Mouse (Mus musculus): ENCODE measurements around the gene Prf1.

The Prf1 gene

DNA sequence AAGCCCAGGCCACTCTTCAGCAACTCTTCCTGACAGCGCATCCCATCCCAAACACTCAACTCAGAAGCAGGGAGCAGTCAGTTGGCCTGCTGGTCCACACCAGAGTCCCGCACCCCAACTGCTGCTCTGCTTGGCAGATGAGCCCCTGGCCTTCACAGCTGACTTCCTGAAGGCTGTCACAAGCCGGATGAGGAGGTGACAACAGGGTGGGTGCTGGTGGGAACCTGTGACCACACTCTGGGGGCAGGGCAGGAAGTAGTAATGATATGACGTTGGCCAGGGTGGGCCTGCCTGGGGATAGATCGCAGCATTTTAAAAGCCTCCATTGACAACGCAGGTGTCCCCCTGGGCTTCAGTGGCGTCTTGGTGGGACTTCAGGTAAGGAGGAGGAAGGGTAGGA is at the start of gene Prf1:
Gene Prf1 (plus strand): TSS at position 357 of the 400 bp plus-strand sequence.
- no peak for DNase-seq (ENCODE audit: low read depth, low spot score)

DNA sequence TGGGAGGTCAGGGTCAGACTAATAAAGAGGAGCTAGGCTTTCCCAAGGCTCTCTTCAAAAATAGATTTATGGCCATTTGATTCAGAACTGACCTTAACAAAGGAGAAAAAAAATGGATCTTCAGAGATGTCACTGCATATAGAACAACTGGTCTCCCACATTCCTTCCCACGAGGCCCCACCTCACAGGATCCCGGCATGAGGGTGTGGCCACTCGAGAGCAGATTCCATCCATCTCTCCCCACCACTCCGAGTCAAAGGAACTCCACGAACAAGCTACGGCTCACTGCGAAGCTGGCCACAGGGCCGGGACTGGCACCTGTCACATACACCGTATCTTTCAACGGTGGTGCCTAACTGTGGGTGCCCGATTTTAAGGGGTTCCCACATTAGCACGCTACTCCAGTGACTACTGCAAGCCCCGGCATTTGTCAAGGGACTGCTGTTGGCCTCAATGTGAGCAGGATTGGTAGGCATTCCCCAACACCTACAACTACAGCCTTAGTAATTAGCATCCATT is 49.0 kb upstream of the Prf1 start:
- DNase-seq (ENCODE audit: low read depth, low spot score), result no peak

DNA sequence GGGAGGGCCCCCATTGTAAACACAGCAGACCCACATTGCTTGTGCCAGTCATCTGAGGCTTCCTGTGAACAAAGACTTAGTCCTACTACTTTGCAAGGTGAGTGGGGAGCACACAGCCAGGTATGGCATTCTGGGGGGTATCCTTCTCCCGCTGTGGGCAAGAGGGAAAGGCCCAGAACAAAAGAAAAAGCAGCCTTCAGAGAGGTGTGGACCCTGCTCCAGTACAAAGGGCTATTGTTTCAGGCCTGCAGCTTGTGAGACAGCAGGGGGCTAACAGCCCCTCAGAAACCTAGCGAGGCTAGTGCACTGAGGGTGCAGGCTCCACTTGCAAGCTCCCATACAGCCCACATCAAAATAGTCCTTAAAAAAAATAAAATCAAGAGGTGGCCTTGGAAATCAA is 47.7 kb upstream of the Prf1 start:
- DNase-seq (ENCODE audit: low read depth, low spot score), result no peak

DNA sequence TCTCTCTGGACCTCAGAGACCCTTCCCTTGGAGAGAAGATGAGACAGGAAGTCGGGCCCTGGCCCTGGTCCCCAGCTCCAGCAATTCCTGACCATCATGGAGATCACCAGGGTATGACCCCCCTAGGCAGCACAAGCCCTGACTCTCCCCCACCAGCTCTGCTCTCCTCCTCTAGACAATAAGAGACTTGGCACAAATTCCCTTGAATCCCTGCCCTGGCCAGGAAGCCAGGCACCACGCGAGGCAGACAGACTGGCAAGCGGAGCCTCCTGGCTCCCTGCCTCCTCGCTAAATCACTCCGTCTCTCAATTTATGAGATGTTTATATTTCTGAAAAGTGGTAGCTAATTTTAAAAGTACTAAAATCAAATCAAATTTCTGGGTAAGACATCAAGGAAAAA is 42.9 kb upstream of the Prf1 start:
- DNase-seq (ENCODE audit: low read depth, low spot score), result no peak

DNA sequence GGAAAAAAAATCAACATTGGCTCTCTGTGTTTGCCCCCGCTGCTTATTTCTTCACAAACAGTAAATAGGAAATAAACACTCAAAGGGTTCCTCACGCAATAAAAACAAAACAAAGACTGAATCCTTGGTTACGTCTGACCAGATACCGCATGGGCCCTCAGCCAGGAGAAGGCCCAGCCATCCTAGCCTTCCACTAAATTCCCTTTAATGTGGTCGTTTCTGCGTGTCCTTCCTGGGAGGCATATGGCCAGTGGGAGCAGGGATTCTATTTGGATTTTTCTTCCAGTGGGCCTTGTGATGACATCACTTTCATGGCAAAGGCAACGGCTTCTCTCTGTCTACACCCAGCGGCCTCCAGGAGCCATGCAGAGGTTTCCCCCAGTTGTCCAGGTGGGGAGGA is 42.4 kb upstream of the Prf1 start:
- no peak for DNase-seq (ENCODE audit: low read depth, low spot score)

DNA sequence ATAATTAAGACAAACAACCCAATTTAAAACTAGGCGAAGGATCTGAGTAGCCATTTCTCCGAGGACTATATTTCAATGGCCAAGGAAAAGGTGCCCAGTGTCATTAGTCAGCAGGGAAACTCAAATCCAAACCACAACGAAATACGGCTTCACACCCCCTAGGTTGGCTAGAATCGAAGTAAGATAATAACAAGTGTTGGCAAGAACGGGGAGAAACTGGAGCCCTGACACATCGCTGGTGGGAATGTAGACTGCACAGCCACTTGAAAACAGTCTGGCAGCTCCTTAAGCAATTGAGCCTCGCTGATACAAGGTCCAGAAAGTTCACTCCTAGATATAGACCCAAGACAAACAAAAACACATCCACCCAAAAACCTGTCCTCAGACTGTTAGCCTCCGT is 41.0 kb upstream of the Prf1 start:
- DNase-seq (ENCODE audit: low read depth, low spot score), result no peak

DNA sequence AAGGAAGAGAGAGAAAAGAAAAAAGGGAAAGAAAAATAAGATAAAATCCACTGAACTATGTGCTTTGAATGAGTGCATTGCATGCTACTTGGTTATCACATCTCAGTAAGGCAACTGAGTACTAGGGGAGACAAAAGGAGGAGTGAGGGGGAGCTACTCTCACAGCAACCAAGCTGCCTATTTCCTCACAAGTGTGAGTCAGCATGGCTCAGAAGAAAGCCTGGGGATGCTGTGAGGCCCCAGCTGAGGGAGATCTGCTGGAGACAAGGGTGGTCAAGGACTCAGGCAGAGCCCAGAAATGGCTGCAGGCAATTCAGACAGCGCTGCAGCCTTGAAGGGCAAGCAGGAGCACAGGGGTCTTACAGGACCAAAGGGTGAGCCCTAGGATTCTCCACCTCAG is 39.5 kb upstream of the Prf1 start:
- no peak for DNase-seq (ENCODE audit: low read depth, low spot score)

DNA sequence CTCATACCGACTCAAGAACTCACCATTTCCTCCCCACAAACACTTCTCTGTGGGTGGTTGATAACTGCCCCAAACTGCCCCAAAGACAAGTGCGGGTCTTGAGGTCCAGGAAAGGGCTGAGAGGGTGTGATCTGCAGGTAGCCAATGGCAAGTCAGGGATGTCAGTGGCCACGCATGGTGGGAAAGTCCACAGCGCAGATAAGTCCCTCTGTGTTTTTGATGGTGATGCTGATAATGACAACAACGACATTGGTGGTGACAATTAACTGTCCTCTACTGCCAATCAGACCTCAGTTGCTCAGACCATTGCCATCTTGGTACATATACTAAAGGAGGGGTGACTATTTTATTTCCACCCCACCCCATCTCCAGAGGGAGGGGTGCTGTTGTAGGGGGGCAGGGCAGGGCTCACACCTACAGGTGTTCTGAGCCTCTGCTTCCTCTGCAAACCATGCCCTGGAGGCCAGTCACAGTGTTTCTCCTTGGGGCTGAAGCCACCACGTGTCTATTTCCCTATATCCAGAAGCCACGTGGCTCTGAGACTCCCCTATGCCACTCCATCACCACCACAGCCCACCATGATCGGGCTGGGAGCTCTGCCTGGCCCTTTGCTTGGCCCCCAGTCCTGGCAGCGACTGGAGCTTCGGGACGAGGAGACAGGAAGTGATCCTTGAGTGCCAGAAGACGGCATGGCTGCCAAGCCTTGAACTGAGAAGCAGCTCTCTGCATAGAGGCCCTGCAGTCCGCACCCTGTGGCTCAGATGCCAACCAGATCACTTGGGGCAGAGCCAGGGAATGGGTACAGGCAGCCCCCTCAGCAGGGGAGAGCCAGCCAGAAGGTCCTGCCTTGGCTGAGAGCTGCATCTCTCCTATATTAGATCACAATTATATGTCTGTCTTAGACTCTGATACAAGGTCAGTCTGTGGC is 36.1 kb upstream of the Prf1 start:
- DNase-seq (ENCODE audit: low read depth, low spot score), result no peak

DNA sequence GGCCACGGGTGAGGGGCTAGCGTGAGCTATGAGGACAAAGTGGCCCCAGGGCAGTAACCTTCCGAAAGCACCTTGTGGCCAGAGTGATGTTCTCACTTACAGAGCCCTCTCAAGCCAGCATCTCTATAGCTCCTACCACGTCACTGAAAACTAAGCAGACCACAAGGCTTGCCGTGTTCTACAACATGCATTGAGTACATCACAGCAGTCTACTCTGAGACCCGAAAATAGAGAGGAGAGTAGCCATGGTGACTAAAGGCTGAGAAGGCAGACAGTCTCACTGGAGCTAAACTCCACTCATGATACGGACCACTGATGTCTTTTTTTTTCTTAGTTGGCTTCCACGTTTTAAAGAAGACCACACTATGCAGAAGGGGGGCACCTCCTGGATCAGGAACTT is 34.0 kb upstream of the Prf1 start:
- DNase-seq (ENCODE audit: low read depth, low spot score), result no peak

DNA sequence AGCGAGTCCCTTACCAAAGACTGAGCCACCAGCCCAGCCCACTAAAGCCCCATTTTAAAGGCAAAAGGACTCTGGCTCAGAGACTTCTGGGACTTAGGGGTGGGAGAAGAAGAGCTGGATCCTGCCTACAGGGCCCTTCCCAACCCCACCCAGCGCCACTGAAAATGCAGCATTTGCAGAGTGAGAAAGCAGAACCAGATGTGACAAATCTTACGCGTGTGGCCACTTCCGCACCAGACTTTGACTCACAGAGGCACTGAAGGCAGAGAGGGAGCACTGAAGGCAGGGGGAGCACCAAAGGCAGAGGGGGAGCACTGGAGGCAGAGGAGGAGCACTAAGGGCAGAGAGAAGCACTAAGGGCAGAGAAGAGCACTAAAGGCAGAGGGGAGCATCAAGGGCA is 30.3 kb upstream of the Prf1 start:
- no peak for DNase-seq (ENCODE audit: low read depth, low spot score)

DNA sequence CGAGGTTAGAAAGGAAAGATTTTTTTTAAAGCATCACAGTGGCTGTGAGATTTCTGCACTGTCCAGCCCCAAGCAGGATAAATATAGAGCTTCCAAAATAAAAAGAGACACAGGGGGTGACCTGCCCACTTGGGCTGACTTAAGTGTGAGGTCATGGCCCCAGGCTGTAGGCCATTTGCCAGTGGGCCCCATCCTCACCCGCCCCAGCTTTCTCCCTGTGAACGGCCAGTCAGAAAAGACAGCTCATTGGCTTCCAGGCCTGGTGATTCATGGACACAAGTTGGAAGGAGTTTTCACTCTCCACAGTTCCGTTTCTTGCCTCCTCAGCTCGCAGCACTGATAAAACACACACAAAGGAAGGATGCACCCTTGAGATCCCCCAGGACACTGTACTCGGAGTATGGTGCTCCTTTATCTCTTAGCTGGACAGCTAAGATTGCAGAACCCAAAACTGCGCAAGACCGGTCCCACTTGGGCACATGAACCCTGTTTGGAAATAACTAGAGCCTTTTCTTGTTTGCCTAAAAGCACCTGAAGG is 25.5 kb upstream of the Prf1 start:
- no peak for DNase-seq (ENCODE audit: low read depth, low spot score)

DNA sequence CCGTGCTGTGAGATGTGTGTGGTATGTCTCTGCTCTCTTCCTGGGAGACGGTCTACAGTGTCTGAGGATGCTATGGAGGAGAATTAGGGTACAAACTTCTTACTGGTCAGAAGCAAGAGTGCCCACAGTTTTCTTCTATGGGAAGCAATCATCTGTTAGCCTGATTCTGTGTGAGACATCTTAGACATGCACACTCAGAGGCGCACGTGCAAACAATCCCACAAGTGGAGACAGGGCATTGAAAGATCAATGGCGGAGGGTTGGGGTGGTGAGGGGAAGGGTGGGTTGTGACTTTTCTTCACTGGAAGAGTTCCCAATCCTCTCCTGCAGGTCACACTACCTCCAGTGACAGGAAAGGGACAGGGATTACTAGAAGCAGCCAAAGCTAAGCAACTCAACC is 25.0 kb upstream of the Prf1 start:
- no peak for DNase-seq (ENCODE audit: low read depth, low spot score)

DNA sequence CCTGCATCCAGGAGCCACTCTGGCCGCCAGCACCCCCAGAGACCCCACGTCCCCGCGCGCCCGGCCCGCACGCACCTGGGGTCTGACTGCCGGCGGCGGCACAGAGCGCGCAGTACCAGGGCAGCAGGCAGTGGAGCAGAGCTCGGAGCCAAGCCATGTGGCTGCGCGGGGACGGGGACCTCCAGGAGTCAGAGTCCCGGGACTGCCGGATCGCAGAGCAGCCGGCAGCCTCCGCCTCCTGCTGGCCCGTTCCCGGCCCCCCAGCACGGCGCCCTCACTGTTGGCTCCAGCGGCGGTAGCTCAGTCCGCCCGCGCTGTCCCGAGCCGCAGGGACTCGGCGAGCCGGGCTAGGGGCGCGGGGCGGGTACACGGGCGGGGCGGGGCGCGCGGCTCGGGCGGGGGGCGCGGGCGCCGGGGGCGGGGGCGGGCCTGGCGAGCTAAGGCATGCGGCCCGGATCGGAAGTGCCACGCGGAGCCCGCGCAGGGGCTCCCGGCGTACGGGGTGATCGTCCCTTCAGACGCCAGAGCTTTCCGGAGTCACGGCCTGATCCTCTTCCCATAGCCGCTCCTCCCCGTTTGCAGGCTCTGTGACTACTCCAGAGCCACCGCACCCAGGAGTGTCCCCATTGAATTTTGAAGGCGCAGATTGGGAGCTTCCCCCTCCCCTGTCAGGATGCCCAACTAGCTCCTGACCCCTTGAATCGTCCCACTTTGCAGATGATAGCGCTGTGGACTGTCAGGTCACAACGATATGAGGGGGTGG is 24.4 kb upstream of the Prf1 start, which contains the start of gene Adamts14:
Gene Adamts14 (minus strand): TSS at position 358 of the 763 bp plus-strand sequence.
- DNase-seq (ENCODE audit: low read depth, low spot score), result no peak

DNA sequence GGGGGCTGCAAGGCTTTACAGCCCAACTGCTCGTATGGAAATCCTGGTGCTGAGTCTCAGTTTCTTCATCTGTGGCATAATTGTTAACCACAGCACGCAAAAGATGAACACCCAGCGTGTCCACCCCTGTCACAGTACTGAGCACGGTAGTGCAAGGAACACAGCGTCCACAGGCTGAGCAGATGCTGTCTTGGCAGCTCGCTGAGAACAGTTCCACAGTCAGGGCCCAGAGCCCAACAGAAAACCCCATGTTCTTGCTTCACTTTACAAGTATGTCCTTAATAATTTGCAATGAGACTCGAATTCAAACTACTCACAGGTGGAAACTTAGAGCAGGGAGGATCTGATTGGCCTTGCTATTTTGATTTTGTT is 23.8 kb upstream of the Prf1 start:
- DNase-seq (ENCODE audit: low read depth, low spot score), result no peak

DNA sequence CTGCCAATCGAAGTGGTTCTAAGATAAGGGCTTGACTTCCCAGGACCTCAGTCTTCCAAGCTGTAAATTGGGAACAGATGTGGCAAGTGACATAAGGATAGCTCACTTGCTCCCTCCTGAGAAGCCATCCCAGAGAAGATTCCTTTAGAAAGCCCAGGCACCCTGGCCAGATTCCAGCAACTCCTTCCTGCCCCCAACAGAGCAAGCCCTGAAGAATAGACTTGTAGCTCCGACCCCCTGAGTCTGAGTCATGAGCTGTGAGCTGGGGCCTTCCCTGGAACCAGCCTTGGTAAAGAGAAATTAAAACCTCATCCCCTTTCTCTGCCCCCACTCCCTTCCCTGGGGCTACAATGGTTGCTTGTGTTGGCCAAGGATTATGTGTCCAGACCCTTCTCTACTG is 23.1 kb upstream of the Prf1 start:
- no peak for DNase-seq (ENCODE audit: low read depth, low spot score)

DNA sequence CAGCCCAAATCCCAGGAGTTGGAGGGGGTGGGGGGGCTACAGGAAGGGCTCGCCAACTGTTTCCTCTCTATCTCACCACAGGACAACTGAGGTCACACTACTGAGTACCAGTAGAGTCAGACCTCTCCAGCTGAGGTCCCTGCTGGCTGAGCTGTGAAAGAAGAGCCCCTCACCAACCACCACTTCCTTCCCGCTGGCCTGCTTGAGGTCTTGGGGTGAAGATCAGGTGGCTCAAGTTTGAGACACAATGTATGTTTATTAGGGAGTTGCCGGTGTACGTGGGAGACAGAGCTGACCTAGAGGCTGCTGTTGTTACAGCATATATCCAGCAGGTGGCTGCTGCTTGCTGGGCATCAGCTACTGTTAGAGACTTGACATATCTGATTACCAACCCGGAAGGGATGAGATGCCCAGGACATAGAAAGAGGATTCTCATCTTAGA is 21.9 kb upstream of the Prf1 start:
- peak; percentile 36 for DNase-seq (ENCODE audit: low read depth, low spot score)

DNA sequence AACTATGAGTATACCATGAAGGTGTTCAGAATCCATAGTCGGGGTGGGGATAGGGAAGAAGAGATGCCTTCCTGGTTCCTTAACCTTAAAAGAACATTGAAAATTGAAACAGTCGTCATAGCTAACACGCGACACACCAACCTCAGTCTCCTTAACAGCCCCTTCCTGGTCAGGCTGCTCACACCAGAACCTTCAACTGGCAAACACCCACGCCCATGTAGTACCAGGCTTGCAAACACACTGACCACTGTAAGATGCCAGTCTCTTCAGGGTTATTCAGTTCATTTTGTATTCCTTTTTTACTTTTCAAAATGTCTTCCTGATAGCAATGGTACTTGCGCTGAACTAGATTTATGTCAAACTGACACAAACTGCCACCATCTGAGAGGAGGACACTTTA is 20.6 kb upstream of the Prf1 start:
- no peak for DNase-seq (ENCODE audit: low read depth, low spot score)

DNA sequence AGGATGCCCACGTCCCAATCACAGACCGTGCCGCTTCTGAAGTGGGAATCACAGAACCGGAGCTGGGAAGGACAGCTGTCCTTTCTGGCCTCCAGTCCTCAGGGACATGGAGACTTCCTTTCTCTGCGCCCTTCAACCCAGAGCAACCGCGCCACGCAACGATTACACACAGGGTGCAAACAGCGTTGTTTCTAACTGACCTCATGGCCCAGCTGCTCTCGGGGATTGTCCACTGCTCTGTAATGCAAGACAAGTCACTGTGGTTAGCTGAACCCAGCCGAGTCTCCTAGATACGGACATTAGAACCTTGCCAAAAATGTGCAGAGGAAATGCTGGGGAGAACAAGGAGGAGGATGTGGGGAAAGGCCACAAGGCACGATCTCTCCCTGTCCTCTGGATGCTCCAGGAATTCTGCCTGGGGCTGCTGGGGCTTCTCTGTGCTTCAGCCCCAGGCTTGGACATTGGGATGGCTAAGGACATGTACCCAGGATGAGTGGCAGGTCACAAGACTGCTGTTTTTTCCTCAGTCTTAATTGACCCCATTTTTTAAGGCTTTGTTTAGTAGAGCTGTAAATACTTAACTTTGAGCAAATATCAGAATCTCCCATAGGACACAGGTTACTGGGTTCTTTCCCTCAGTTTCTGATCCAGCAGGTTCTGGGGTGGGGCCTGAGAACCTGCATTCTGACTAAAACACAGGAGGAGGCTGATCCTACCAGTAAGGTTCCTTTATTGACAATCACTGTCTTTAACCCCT is 19.5 kb upstream of the Prf1 start:
- DNase-seq (ENCODE audit: low read depth, low spot score), result no peak

DNA sequence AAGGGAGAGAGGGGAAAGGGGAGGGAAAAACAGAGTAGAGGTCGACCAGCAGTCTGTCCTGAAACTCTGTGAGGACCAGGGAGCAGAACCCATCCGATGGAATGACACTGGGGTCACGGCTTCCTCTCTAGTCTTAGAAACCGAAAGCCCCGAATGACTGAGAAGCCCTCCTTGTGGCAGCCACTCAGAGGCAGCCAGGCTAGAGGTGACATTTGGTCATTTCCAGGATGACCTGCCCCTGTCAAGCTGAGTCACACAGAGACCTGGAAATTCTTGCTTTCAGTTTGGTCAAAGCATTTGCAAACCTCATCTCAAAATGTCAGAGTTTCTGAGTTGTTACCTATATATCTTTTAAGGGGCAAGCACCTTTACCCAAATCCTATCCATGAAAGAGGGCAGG is 16.5 kb upstream of the Prf1 start:
- no peak for DNase-seq (ENCODE audit: low read depth, low spot score)

DNA sequence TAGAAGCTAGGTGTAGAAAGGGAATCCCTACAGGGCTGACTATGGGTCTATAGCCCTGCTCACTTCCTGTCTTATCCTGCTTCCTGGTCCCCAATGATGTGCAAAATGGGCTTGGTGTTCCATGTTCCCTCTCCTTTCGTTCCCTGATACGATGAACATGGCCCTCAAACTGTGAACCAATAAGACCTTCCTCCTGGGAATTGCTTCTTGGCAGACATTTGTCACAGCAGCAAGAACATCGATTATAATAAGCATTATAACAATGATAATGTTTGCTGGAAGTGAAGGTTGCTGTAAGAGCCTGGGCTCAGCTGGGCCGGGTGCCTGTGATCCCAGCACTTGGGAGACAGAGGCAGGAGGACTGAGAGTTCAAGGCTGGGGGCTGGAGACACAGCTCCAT is 13.3 kb upstream of the Prf1 start:
- DNase-seq (ENCODE audit: low read depth, low spot score), result no peak

DNA sequence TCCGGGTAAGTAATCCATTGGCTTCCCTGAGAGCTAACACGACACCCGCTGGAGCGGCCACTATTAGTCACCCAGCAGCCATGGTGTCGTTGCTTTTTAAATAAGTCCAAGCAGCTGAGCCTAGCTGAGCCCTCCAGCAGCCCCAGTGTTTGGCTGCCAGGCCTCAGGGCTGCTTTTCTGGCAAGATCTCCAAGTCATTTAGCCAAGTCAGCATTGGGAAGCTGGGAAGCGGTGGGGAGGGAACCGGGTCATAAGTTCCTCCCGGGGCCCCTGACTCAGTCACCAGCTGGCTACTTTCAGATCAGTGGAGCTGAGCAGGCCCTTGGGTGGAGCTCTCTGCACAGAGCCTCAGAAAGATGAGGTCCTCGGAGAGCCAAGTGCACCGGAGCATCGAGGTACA is 12.4 kb upstream of the Prf1 start:
- DNase-seq (ENCODE audit: low read depth, low spot score), result no peak

DNA sequence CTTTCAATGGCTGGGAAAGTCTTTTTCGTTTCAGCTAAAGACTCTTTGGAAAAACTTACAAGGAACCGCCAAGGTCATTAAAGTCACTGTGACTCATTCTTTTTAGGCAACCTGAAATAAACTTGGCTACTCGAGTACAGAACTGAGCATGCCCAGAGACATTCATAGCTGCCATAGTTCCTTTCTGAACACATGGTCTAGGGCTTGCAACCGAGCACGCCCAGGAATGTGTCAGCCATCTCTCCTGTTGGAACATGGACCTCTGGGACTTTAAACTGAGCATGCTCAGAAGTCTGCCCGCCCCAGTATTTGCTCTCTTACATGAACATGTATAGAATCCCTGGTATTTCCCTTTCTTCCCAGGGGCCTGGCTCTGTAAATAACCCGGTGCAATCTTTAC is 11.4 kb upstream of the Prf1 start:
- no peak for DNase-seq (ENCODE audit: low read depth, low spot score)
